Mouse (Mus musculus) kidney, postnatal 0 days (tissue): Measurements from ENCODE around the gene Fmod. TPM values are rescaled to one million over a fixed set of nuclear protein-coding genes. Genes with fewer than 3 reads are reported as not detected.

Experiments
- ATAC-seq: fragments of 200-750 bp; cut with Nextera tagmentation; replicated peaks from 2 replicates; pipeline ENCODE4 v1.8.0; 2017; ENCODE audit warnings: low read depth, moderate number of reproducible peaks, moderate TSS enrichment, moderate library complexity; ENCODE audit not compliant: low FRiP score
- DNase-seq: peaks from one replicate; pipeline ENCODE4 v3.0.0-alpha.2; 2016; ENCODE audit warnings: low spot score
- H3K27ac ChIP-seq: fragments of 300-500 bp; sonication (generic); 2 replicates; pipeline ENCODE4 v1.5.1; 2014; ENCODE audit warnings: mild to moderate bottlenecking
- H3K27me3 ChIP-seq: fragments of 300-500 bp; sonication (generic); 2 replicates; pipeline ENCODE4 v1.6.1; 2014; ENCODE audit warnings: low read length, mixed read lengths; ENCODE audit not compliant: insufficient read depth
- H3K36me3 ChIP-seq: fragments of 300-500 bp; sonication (generic); 2 replicates; pipeline ENCODE4 v1.6.1; 2014; ENCODE audit warnings: low read length, mixed read lengths; ENCODE audit not compliant: insufficient read depth
- H3K4me1 ChIP-seq: fragments of 300-500 bp; sonication (generic); replicated peaks from 2 replicates; pipeline ENCODE4 v1.6.1; 2014; ENCODE audit warnings: antibody characterized with exemption, low read length, mixed read lengths; ENCODE audit not compliant: insufficient read depth
- H3K4me2 ChIP-seq: fragments of 300-500 bp; sonication (generic); 2 replicates; pipeline ENCODE4 v1.6.1; 2014; ENCODE audit warnings: mild to moderate bottlenecking, low read length, moderate library complexity, mixed read lengths
- H3K4me3 ChIP-seq: fragments of 300-500 bp; sonication (generic); replicated peaks from 2 replicates; pipeline ENCODE4 v1.5.1; 2014; ENCODE audit warnings: low read depth, low read length
- H3K9ac ChIP-seq: fragments of 300-500 bp; sonication (generic); 2 replicates; pipeline ENCODE4 v1.6.1; 2014; ENCODE audit warnings: low read depth, low read length
- H3K9me3 ChIP-seq: fragments of 300-500 bp; sonication (generic); replicated peaks from 2 replicates; pipeline ENCODE4 v1.6.1; 2016; ENCODE audit warnings: low read length, inconsistent platforms, mixed read lengths
- CTCF ChIP-seq: IDR thresholded peaks from 2 replicates; pipeline ENCODE4 v1.5.1; 2016; ENCODE audit warnings: antibody characterized with exemption, low read depth, mild to moderate bottlenecking, moderate library complexity
- WGBS: fragments of 180-500 bp; shearing (Covaris S2); extraction: QIAGEN DNeasy Blood & Tissue Kit; methylation state at CpG from one replicate; pipeline ENCODE4 v1.1.7; 2014; 5-methylcytosine and 5-hydroxymethylcytosine counted together
- polyA plus RNA-seq: library from polyadenylated mRNA; unstranded; fragments of >200 nt; fragmentation: Nextera tagmentation; extraction: Ambion mirVana; gene quantifications from 2 replicates; pipeline ENCODE4 v1.2.1, GENCODE M21; 2015

Fmod gene
- polyA plus RNA-seq, 1 experiment from 2014 or later, result 7.8 TPM

DNA sequence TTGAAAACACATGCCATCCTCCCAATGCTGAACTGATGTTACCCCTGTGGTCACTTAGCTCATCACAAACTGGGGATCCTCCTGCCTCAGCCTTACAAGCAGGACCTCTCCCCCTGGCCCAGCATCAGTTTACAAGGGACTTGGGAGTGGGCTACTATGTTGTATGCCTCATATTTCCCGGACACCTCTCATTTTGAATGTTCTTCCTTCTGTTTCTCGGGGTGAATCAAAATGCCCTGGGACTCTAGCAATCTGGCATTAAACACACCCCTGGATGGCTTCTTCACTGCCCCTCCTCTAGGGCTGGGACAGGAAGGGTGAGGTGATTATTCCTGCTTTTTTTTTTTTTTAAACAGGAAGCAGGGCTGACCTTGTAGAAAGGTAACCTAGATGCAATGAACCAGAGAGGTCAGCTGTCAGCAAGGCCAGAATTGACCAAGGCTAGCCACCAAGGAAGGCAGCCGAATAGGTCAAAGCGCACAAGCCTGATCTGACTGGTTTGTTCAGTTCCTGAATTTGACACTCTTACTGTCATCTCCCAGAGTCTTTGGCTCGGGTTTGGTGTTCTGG lies 43.9 kb downstream of the Fmod start:
- Histone ChIP-seq H3K9me3 (no peaks in the 10 kb centered on the region), H3K4me1 (peaks cover 14% of the 10 kb centered on the region; the same call in 1 of the 2 replicates), H3K27ac (no peak overlapping the region; the same call in 1 of the 2 replicates), H3K4me2 (no peak overlapping the region), H3K36me3 (peaks cover 11% of the 10 kb centered on the region), H3K9ac (no peak overlapping the region), H3K27me3 (no peaks in the 10 kb centered on the region), H3K4me3 (no peak overlapping the region)
- TF ChIP-seq CTCF, result no peak
- ATAC-seq (no peak), DNase-seq (no peak)
- 84% methylated on average over 5 of the region's 5 CpGs for WGBS

DNA sequence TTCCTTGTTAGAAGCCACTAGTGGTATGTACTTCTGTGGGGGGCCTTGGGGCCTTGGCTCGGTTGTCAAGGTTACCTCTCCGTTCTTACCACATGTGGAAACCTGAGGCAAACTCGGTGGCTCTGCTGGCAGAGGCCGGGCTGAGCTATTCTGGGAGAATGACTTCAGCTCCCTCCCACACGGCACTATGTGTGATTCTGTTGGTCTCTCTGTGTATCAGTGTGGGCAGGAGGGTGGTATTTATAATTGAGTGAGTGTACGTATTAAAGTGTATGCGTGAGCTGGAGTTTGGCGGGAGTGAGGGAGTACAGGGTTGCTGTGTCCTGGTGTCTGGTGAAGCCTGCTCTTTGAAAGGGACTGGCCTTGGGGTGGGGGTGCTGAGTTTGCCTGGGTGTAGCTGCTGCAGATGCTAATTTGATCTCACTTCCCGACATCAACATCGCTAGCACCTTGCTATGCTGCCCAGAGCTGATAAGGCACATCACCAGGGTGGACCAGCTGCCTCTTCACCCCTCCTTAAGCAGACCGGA lies 46.0 kb downstream of the Fmod start:
- DNase-seq, result no peak
- peak overlapping the region; percentile 36; the same call in 1 of the 2 replicates for H3K27ac ChIP-seq

DNA sequence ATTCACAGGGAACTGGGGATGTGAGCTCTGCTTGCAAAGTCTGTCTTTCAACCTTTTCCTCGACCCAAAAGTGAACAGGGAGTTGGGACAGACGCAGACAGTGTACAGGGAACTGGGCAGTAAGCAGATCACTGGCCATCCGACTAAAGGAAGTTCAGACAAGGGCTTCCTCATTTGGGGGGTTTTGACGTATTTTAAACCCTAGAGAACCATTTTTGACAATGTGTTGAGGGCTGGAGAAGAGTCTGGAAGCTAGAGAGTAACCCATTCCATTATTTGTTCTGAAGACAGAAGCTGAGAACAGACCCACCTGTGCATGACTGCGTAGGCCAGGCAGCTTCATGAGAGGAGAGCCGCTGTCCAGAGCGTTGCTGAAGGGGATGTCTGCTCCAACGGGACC lies 46.6 kb downstream of the Fmod start:
- Histone ChIP-seq H3K27me3 (no peaks in the 10 kb centered on the region), H3K9me3 (no peaks in the 10 kb centered on the region), H3K4me1 (peaks cover 16% of the 10 kb centered on the region), H3K27ac (0 out of 2 replicates have a peak overlapping the region, but pooled peaks have one; percentile 36), H3K4me2 (no peak overlapping the region), H3K4me3 (no peak overlapping the region), H3K9ac (no peak overlapping the region), H3K36me3 (no peaks in the 10 kb centered on the region)
- no peak for TF ChIP-seq CTCF
- no peak for DNase-seq
- ATAC-seq, result no peak
- 79% methylated on average over 8 of the region's 8 CpGs for WGBS

More for the DNA sequence above, 46.0 kb downstream of the Fmod start:
- H3K9ac ChIP-seq, result no peak overlapping the region
- no peak overlapping the region for H3K4me2 ChIP-seq
- H3K4me3 ChIP-seq, result no peak overlapping the region
- H3K4me1 ChIP-seq, result peaks cover 16% of the 10 kb centered on the region
- TF ChIP-seq CTCF, result no peak
- H3K27me3 ChIP-seq, result no peaks in the 10 kb centered on the region
- no peaks in the 10 kb centered on the region for H3K9me3 ChIP-seq
- 47% methylated on average over 11 of the region's 11 CpGs for WGBS
- ATAC-seq, result no peak
- no peaks in the 10 kb centered on the region for H3K36me3 ChIP-seq

DNA sequence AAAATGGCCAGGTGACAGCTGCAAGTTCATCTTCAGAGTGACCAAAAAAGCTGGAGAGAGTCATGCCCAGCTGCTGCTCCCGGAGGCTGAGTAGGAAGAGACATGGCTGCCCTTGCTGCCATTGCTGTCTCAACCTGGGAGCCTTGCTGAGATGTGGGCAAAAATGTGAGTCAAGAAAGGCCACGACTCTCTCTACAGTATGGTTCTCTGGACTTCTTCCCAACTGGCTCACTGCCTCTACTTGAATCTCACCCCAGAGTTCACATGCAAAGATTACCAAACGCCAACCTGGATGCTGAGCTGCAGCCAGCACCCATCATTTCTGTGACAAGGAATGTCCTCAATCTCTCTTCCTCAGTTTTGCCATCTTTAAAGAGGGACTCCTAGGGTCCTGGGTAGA lies 47.1 kb downstream of the Fmod start:
- H3K4me3 ChIP-seq, result no peak overlapping the region
- no peaks in the 10 kb centered on the region for H3K36me3 ChIP-seq
- ATAC-seq, result no peak
- no peak for DNase-seq
- H3K27ac ChIP-seq, result no peak overlapping the region
- no peak overlapping the region for H3K9ac ChIP-seq
- H3K27me3 ChIP-seq, result no peaks in the 10 kb centered on the region
- H3K4me2 ChIP-seq, result no peak overlapping the region
- no peaks in the 10 kb centered on the region for H3K9me3 ChIP-seq
- WGBS, result 84% methylated on average over 3 of the region's 3 CpGs
- no peak for TF ChIP-seq CTCF
- peaks cover 16% of the 10 kb centered on the region for H3K4me1 ChIP-seq

DNA sequence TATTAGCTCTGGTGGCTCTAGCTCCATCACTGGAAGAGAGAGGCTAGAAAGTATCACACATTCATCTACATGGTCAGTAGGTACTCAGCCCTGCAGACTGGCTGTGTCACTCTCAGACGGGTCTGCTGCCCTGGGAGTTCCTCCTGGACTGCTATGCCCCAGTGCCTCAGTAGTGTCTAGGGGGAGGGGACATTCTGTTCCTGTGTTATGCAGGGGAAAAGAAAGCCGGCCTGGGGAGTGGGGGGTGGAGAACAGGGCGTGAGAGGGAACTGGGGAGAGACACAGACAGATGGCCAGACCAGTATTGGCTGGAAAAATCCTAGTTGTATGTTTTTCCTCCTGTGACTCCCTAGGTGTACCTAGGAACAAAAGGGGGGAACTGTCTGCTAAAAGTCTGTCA lies 49.0 kb downstream of the Fmod start:
- H3K4me1 ChIP-seq, result peaks cover 16% of the 10 kb centered on the region
- no peak overlapping the region for H3K4me2 ChIP-seq
- ATAC-seq (no peak; the same call in 1 of the 2 replicates), DNase-seq (no peak)
- H3K4me3 ChIP-seq, result no peak overlapping the region
- H3K36me3 ChIP-seq, result no peaks in the 10 kb centered on the region
- no peak overlapping the region for H3K9ac ChIP-seq
- WGBS, result 29% methylated on average over 3 of the region's 3 CpGs
- peak overlapping the region; percentile 77; the same call in 1 of the 2 replicates for H3K27ac ChIP-seq
- H3K27me3 ChIP-seq, result no peaks in the 10 kb centered on the region
- no peak for TF ChIP-seq CTCF
- H3K9me3 ChIP-seq, result no peaks in the 10 kb centered on the region

DNA sequence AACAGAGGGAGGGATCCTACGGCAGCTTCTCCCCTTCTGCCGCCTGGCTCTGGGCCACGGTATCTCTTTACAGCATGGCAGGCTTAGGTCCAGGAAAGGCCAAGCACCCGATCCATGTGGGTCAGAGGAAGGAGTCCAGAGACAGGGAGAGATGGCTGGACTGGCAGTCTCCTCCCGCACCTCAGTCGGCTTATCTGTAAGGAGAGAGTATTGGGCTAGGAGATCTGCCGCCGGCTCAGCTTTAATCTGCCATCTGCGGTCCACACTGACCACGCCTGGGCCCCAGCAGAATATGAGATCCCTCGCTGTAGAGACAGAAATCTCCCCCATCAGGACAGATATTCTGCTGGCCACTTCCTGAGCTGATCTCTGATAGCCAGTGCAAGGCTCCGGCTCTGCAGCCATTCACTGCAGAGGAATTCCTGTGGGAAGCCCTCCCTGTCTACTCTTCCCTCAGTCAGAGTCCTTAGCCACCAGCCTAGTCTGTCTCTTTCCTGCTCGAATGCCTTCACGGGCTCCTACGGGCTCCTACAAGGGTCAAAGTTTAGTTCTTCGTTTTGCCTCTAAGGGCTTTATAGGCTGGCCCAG lies 49.9 kb downstream of the Fmod start:
- Histone ChIP-seq H3K27me3 (no peaks in the 10 kb centered on the region), H3K27ac (peak overlapping the region; percentile 77; the same call in 1 of the 2 replicates), H3K4me2 (peak overlapping the region; percentile 36), H3K9ac (peak overlapping the region; percentile 55), H3K4me1 (peaks cover 19% of the 10 kb centered on the region), H3K36me3 (no peaks in the 10 kb centered on the region), H3K4me3 (0 out of 2 replicates have a peak overlapping the region, but pooled peaks have one; percentile 7), H3K9me3 (no peaks in the 10 kb centered on the region)
- 21% methylated on average over 16 of the region's 16 CpGs for WGBS
- no peak for TF ChIP-seq CTCF
- DNase-seq (no peak), ATAC-seq (no peak)
